Mouse (Mus musculus): ENCODE data around the gene Rprd1b. TPM values are rescaled to one million over a fixed set of nuclear protein-coding genes. Genes with fewer than 3 reads are reported as not detected.

Gene Rprd1b
- polyA plus RNA-seq, 1 experiment = not detected

DNA sequence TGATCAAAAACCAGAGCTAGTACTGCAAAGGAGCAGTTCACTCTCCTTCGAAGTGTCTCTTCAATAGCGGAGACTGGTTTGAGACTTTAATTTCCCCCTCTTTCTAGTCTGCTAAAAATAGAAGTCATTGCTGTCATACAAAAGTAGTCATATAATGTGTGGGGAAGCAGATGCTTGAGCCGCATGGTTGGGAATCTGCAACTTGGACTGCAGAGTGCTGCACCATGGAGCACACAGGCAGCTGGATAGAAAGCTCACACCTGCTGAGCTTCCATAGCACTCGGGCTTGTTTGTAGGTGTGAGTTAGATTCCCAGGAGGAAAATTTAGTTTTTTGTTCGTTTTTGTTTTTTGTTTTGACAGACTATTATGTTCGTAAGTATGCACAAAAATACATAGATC lies 8.1 kb downstream of the Rprd1b start:
- H3K4me3 ChIP-seq (ENCODE audit: insufficient read depth, low read depth, low read length) = no peak overlapping the region
- TF ChIP-seq POLR2A (IDR thresholded peaks at IDR 0.05; ENCODE audit: insufficient read depth, low read depth, low read length) (no peak), CTCF (IDR thresholded peaks at IDR 0.05; ENCODE audit: insufficient read depth, low read depth, low read length) (no peak)
- no peaks in the 10 kb centered on the region for H3K4me1 ChIP-seq (ENCODE audit: control insufficient read depth, insufficient read depth, low read length)
- 63% methylated on average over 6 of the region's 6 CpGs for WGBS
- no peak overlapping the region for H3K27ac ChIP-seq (ENCODE audit: insufficient read depth, low read depth, low read length)

DNA sequence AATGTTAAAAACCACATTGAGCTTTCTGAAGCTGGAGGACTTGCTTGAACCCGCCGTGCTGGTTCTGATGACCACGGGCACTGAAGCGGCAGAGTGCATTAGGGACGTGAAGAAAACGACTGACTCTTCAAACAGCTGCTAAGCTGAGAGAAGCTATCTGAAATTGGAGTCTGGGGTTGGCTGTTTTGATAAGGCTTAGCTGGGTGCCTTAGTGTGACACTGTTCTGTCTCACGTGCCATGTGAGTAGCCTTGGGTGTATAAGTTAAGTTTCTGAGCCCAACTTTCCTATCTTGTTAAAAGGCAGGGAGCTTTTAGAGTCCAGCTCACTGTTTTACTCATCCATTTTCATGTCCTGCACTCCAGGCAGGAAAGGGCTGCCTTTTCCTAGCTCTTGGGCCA lies 8.7 kb downstream of the Rprd1b start:
- no peak for TF ChIP-seq POLR2A (IDR thresholded peaks at IDR 0.05; ENCODE audit: insufficient read depth, low read depth, low read length)
- no peak for TF ChIP-seq CTCF (IDR thresholded peaks at IDR 0.05; ENCODE audit: insufficient read depth, low read depth, low read length)
- H3K27ac ChIP-seq (ENCODE audit: insufficient read depth, low read depth, low read length) = no peak overlapping the region
- no peaks in the 10 kb centered on the region for H3K4me1 ChIP-seq (ENCODE audit: control insufficient read depth, insufficient read depth, low read length)
- no peak overlapping the region for H3K4me3 ChIP-seq (ENCODE audit: insufficient read depth, low read depth, low read length)
- 79% methylated on average over 7 of the region's 7 CpGs for WGBS

DNA sequence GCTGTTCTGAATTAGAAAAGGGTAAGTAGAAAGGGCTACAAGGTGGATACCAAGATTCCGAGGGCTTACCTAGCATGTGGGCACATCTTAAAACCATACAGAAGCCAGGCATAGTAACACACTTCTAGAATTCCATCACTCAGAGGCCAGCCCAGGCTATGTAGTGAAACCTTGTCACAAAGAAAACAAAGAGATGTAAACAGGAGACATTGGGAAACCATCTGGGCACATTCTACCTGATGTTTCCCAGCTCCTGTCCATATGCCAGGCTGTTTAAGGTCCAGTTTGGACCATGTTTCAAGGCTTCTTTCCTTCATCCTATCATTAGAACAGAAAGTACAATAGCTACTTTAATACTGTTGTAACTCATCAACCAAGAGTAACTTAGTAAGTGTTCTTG lies 9.3 kb downstream of the Rprd1b start:
- 92% methylated on average over 1 of the region's 1 CpGs for WGBS
- no peak overlapping the region for H3K4me3 ChIP-seq (ENCODE audit: insufficient read depth, low read depth, low read length)
- TF ChIP-seq CTCF (IDR thresholded peaks at IDR 0.05; ENCODE audit: insufficient read depth, low read depth, low read length) (no peak), POLR2A (IDR thresholded peaks at IDR 0.05; ENCODE audit: insufficient read depth, low read depth, low read length) (no peak)
- H3K4me1 ChIP-seq (ENCODE audit: control insufficient read depth, insufficient read depth, low read length) = no peaks in the 10 kb centered on the region
- no peak overlapping the region for H3K27ac ChIP-seq (ENCODE audit: insufficient read depth, low read depth, low read length)

DNA sequence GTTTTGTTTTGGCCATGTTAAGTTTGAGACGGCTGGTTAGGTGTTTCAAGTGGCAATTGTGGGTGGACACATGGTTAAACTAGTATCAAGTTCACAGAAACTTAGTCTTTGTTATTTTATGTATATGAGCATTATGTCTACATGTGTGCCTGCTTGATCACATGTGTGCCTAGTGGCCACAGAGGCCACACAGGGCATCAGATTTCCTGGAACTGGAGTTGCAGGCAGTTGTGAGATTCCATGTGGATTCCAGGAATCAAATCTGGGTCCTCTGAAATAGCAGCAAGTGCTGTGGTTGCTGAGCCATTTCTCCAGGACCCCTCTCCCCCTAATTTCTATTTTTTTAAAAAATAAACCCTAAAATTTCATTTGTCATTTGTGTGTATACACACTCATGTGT lies 11.4 kb downstream of the Rprd1b start:
- Histone ChIP-seq H3K4me1 (ENCODE audit: control insufficient read depth, insufficient read depth, low read length) (no peaks in the 10 kb centered on the region), H3K27ac (ENCODE audit: insufficient read depth, low read depth, low read length) (no peak overlapping the region), H3K4me3 (ENCODE audit: insufficient read depth, low read depth, low read length) (no peak overlapping the region)
- WGBS = 70% methylated on average over 1 of the region's 1 CpGs
- TF ChIP-seq CTCF (IDR thresholded peaks at IDR 0.05; ENCODE audit: insufficient read depth, low read depth, low read length) = no peak

DNA sequence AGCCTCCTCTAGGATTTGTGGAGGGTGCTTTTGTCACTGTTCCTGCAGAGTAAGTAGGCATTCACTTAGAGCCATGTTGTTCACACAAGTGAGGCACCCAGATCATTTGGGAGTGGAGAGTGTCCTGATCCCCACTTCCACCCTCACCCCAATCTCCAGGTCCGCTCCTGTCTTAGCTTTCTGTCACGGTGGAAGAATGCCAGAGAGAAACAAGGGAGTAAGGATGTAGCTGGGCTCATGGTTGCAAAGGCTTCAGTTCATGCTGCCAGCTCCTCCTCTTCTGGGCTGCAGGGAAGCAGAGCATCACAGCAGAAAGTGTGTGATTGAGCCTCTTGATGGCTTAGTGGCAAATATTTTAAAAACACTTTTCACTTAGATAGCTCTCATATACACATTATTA lies 12.1 kb downstream of the Rprd1b start:
- H3K4me1 ChIP-seq (ENCODE audit: control insufficient read depth, insufficient read depth, low read length) = no peaks in the 10 kb centered on the region
- no peak overlapping the region for H3K27ac ChIP-seq (ENCODE audit: insufficient read depth, low read depth, low read length)
- 51% methylated on average over 2 of the region's 2 CpGs for WGBS
- no peak for TF ChIP-seq CTCF (IDR thresholded peaks at IDR 0.05; ENCODE audit: insufficient read depth, low read depth, low read length)
- no peak for TF ChIP-seq POLR2A (IDR thresholded peaks at IDR 0.05; ENCODE audit: insufficient read depth, low read depth, low read length)
- no peak overlapping the region for H3K4me3 ChIP-seq (ENCODE audit: insufficient read depth, low read depth, low read length)

DNA sequence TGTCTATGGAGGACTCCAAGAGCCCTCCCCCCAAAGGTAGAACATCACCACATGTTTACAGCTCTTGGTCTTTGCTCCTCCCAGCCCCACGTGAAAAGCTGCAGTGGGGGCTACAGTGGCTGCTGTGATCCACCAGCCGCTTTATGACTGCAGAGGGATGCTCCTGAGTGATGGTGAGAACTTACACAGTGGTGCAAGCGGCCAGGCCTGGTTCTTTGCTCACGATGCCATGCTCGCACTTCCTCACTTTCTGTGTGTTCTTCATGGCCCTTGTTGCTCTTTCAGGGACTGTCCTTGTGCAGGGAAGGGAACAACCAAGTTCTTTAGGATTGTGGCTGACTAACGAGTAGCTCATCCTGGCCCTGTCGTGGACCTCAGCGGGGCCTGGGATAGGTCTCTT lies 15.2 kb downstream of the Rprd1b start:
- H3K27ac ChIP-seq (ENCODE audit: insufficient read depth, low read depth, low read length) = no peak overlapping the region
- no peak for TF ChIP-seq POLR2A (IDR thresholded peaks at IDR 0.05; ENCODE audit: insufficient read depth, low read depth, low read length)
- TF ChIP-seq CTCF (IDR thresholded peaks at IDR 0.05; ENCODE audit: insufficient read depth, low read depth, low read length) = no peak
- no peaks in the 10 kb centered on the region for H3K4me1 ChIP-seq (ENCODE audit: control insufficient read depth, insufficient read depth, low read length)
- H3K4me3 ChIP-seq (ENCODE audit: insufficient read depth, low read depth, low read length) = no peak overlapping the region
- 90% methylated on average over 8 of the region's 8 CpGs for WGBS

DNA sequence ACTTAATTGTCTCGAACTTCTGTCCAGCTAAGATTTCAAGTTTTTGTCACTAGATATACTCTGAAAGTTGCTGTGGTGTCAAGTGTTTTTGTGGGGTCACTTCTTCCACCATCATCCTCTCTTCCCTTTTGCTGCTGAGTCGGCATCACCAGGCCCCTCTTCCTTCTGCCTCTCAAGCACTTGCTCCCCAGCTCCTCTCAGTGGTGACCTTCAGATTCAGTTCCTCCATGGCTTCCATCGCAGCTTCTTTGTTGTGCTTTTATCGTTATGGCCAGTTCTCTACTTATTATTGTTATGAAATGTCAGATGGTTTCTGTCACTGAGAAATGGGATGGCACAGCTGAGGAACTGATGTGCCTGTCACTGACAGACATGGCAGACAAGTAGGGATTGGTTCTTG lies 17.9 kb downstream of the Rprd1b start:
- Histone ChIP-seq H3K4me1 (ENCODE audit: control insufficient read depth, insufficient read depth, low read length) (no peaks in the 10 kb centered on the region), H3K27ac (ENCODE audit: insufficient read depth, low read depth, low read length) (no peak overlapping the region), H3K4me3 (ENCODE audit: insufficient read depth, low read depth, low read length) (no peak overlapping the region)
- 71% methylated on average over 4 of the region's 4 CpGs for WGBS
- TF ChIP-seq CTCF (IDR thresholded peaks at IDR 0.05; ENCODE audit: insufficient read depth, low read depth, low read length) (no peak), POLR2A (IDR thresholded peaks at IDR 0.05; ENCODE audit: insufficient read depth, low read depth, low read length) (no peak)

DNA sequence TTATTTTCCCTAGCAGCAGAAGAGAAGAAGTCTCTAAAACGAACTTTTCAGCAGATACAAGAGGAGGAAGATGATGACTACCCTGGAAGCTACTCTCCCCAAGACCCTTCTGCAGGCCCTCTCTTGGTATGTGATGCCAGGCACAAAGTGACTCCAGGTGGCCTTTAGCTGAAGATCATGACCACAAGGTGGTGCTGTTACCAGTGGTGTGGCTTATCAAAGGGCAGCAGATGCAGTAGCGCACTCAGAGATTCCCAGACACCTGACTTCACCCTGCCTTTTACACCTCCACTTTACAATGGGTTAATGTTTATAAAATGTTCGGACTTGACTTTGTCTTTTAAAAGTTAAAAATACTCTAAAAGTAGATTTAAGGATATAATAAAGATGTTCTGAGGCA lies 19.6 kb downstream of the Rprd1b start:
- no peak overlapping the region for H3K27ac ChIP-seq (ENCODE audit: insufficient read depth, low read depth, low read length)
- WGBS = 68% methylated on average over 3 of the region's 3 CpGs
- H3K4me3 ChIP-seq (ENCODE audit: insufficient read depth, low read depth, low read length) = no peak overlapping the region
- no peak for TF ChIP-seq CTCF (IDR thresholded peaks at IDR 0.05; ENCODE audit: insufficient read depth, low read depth, low read length)
- TF ChIP-seq POLR2A (IDR thresholded peaks at IDR 0.05; ENCODE audit: insufficient read depth, low read depth, low read length) = no peak
- no peaks in the 10 kb centered on the region for H3K4me1 ChIP-seq (ENCODE audit: control insufficient read depth, insufficient read depth, low read length)

DNA sequence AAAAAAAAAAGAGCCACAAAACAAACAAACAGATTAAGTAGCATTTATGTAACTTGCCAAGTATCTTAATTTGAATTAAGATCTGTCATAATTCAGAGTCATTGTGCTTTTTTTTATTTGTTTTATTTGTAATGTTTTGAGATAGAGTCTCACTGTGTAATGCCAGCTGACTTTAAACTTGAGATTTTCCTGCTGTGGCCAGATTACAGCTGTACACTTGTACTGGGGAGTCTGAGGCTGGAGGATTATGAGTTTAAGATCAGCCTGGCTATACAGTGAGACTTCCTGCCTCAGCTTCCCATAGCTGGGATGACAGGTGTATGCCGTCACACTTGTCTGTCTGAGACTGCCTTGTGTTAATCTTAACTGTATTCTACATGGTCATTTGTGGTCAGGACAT lies 20.4 kb downstream of the Rprd1b start:
- no peaks in the 10 kb centered on the region for H3K4me1 ChIP-seq (ENCODE audit: control insufficient read depth, insufficient read depth, low read length)
- no peak overlapping the region for H3K4me3 ChIP-seq (ENCODE audit: insufficient read depth, low read depth, low read length)
- 97% methylated on average over 1 of the region's 1 CpGs for WGBS
- H3K27ac ChIP-seq (ENCODE audit: insufficient read depth, low read depth, low read length) = no peak overlapping the region
- TF ChIP-seq CTCF (IDR thresholded peaks at IDR 0.05; ENCODE audit: insufficient read depth, low read depth, low read length) (no peak), POLR2A (IDR thresholded peaks at IDR 0.05; ENCODE audit: insufficient read depth, low read depth, low read length) (no peak)

DNA sequence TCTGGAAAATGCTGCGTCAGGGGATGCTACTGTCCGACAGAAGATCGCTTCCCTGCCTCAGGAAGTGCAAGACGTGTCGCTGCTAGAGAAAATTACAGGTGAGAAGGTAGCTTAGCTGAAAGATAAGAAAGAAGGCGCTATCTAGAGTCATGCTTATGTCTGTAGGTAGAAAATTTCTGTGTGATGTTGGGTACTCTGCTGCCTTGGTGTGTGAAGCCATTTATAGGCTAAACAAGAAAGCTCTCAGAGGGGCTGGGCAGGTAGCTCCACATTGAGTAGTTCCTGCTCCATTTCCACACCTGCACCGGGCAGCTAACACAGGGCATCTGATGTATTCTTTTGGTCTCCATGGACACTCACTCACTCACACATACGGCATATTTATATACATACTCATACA lies 21.8 kb downstream of the Rprd1b start:
- no peak for TF ChIP-seq CTCF (IDR thresholded peaks at IDR 0.05; ENCODE audit: insufficient read depth, low read depth, low read length)
- TF ChIP-seq POLR2A (IDR thresholded peaks at IDR 0.05; ENCODE audit: insufficient read depth, low read depth, low read length) = no peak
- 92% methylated on average over 8 of the region's 8 CpGs for WGBS
- no peak overlapping the region for H3K27ac ChIP-seq (ENCODE audit: insufficient read depth, low read depth, low read length)
- no peak overlapping the region for H3K4me3 ChIP-seq (ENCODE audit: insufficient read depth, low read depth, low read length)
- no peaks in the 10 kb centered on the region for H3K4me1 ChIP-seq (ENCODE audit: control insufficient read depth, insufficient read depth, low read length)
